Mouse (Mus musculus) MEL (cell line): ENCODE measurements around the gene Galns. TPM values are rescaled to one million over a fixed set of nuclear protein-coding genes. Genes with fewer than 3 reads are reported as not detected.

Source experiments
- DNase-seq: peaks from one replicate; pipeline ENCODE4 v3.0.0; 2011; ENCODE audit warnings: low read depth, low spot score
- H3K27ac ChIP-seq: 2 replicates; pipeline ENCODE4 v1.5.1; 2012; ENCODE audit warnings: low read depth, mild to moderate bottlenecking, control low read depth, low read length, moderate library complexity; ENCODE audit not compliant: control insufficient read depth
- H3K27me3 ChIP-seq, 2 experiments: fragments of 150-350 bp in 1 of 2; sonication (generic) in 1 of 2; 2 replicates each; pipeline ENCODE4 v1.6.1; 2012; ENCODE audit warnings: low read length in 2 of 2, mild to moderate bottlenecking in 2 of 2, improper control_type of control experiment in 1 of 2, moderate library complexity in 1 of 2; ENCODE audit not compliant: insufficient read depth in 2 of 2, control insufficient read depth in 1 of 2
- H3K36me3 ChIP-seq, 2 experiments: 2 replicates each; pipeline ENCODE4 v1.6.1; 2012 to 2014; ENCODE audit warnings: low read length in 2 of 2, improper control_type of control experiment in 1 of 2, inconsistent platforms in 1 of 2, mild to moderate bottlenecking in 1 of 2; ENCODE audit not compliant: insufficient read depth in 2 of 2, control insufficient read depth in 1 of 2
- H3K4me1 ChIP-seq, 2 experiments: fragments of 150-350 bp in 1 of 2; sonication (generic) in 1 of 2; 2 replicates each; pipeline ENCODE4 v1.6.1; 2012; ENCODE audit warnings: low read length in 2 of 2, improper control_type of control experiment in 1 of 2, mild to moderate bottlenecking in 1 of 2; ENCODE audit not compliant: insufficient read depth in 2 of 2, control insufficient read depth in 1 of 2
- H3K4me3 ChIP-seq, 2 experiments: fragments of 150-350 bp in 1 of 2; sonication (generic) in 1 of 2; 2 replicates each; pipeline ENCODE4 v1.5.1; 2012; ENCODE audit warnings: low read depth in 2 of 2, low read length in 2 of 2, mild to moderate bottlenecking in 2 of 2, moderate library complexity in 2 of 2, control low read depth in 1 of 2, improper control_type of control experiment in 1 of 2; ENCODE audit not compliant: control insufficient read depth in 1 of 2, insufficient read depth in 1 of 2
- H3K79me2 ChIP-seq: 2 replicates; pipeline ENCODE4 v1.6.1; 2012; ENCODE audit warnings: mild to moderate bottlenecking, low read length, moderate library complexity; ENCODE audit not compliant: control insufficient read depth, poor library complexity, insufficient read depth
- H3K9ac ChIP-seq: 2 replicates; pipeline ENCODE4 v1.6.1; 2012; ENCODE audit warnings: low read depth, mild to moderate bottlenecking, control low read depth, low read length, moderate library complexity; ENCODE audit not compliant: control insufficient read depth, poor library complexity, severe bottlenecking
- H3K9me3 ChIP-seq: fragments of 150-350 bp; sonication (generic); replicated peaks from 2 replicates; pipeline ENCODE4 v1.6.1; 2012; ENCODE audit warnings: mild to moderate bottlenecking, low read length, improper control_type of control experiment, moderate library complexity; ENCODE audit not compliant: insufficient read depth
- CTCF ChIP-seq, 3 experiments: IDR thresholded peaks in 2 of 3; conservative IDR thresholded peaks in 1 of 3; 2 replicates each; pipeline ENCODE4 v1.5.1; 2011 to 2012; ENCODE audit warnings: low read length in 3 of 3, low read depth in 2 of 3, mild to moderate bottlenecking in 2 of 3, improper control_type of control experiment in 1 of 3, inconsistent platforms in 1 of 3, mixed read lengths in 1 of 3, moderate library complexity in 1 of 3; ENCODE audit not compliant: control insufficient read depth in 1 of 3, insufficient read depth in 1 of 3, poor library complexity in 1 of 3, severe bottlenecking in 1 of 3
- E2F4 ChIP-seq: IDR thresholded peaks from 2 replicates; pipeline ENCODE4 v1.6.1; 2011; ENCODE audit warnings: low read depth, low read length, improper control_type of control experiment, borderline replicate concordance
- EP300 ChIP-seq, 2 experiments: IDR thresholded peaks; 2 replicates each; pipeline ENCODE4 v1.6.1; 2011; ENCODE audit warnings: improper control_type of control experiment in 2 of 2, low read length in 2 of 2, low read depth in 1 of 2, mild to moderate bottlenecking in 1 of 2
- JUND ChIP-seq: IDR thresholded peaks from 2 replicates; pipeline ENCODE4 v1.6.1; 2011; ENCODE audit warnings: low read depth, mild to moderate bottlenecking, improper control_type of control experiment, low read length
- KAT2A ChIP-seq: conservative IDR thresholded peaks from 2 replicates; pipeline ENCODE4 v1.6.1; 2012; ENCODE audit warnings: low read depth, low read length, improper control_type of control experiment, inconsistent platforms
- MAFK ChIP-seq: IDR thresholded peaks from 2 replicates; pipeline ENCODE4 v1.6.1; 2011; ENCODE audit warnings: low read depth, mild to moderate bottlenecking, low read length, improper control_type of control experiment, borderline replicate concordance
- MEF2A ChIP-seq: IDR thresholded peaks from 2 replicates; pipeline ENCODE4 v1.6.1; 2014; ENCODE audit warnings: low read depth, mild to moderate bottlenecking, inconsistent platforms, low read length, improper control_type of control experiment; ENCODE audit not compliant: poor library complexity, insufficient replicate concordance, severe bottlenecking; ENCODE audit errors: extremely low read depth
- MXI1 ChIP-seq: IDR thresholded peaks from 2 replicates; pipeline ENCODE4 v1.6.1; 2011; ENCODE audit warnings: mild to moderate bottlenecking, low read depth, low read length, improper control_type of control experiment
- MYB ChIP-seq: IDR thresholded peaks from 2 replicates; pipeline ENCODE4 v1.6.1; 2011; ENCODE audit warnings: mild to moderate bottlenecking, low read depth, low read length, improper control_type of control experiment
- POLR2AphosphoS2 ChIP-seq: IDR thresholded peaks from 2 replicates; pipeline ENCODE4 v1.6.1; 2011; ENCODE audit warnings: low read length, improper control_type of control experiment
- POLR2AphosphoS5 ChIP-seq: IDR thresholded peaks from 2 replicates; pipeline ENCODE4 v1.6.1; 2012; ENCODE audit warnings: low read depth, borderline replicate concordance, mild to moderate bottlenecking, inconsistent platforms, low read length, moderate library complexity, mixed read lengths
- TBP ChIP-seq: IDR thresholded peaks from 2 replicates; pipeline ENCODE4 v1.8.0; 2011; ENCODE audit warnings: low read depth, low read length, improper control_type of control experiment
- TCF12 ChIP-seq: IDR thresholded peaks from 2 replicates; pipeline ENCODE4 v1.6.1; 2014; ENCODE audit warnings: low read depth, mild to moderate bottlenecking, inconsistent platforms, low read length, improper control_type of control experiment, moderate library complexity
- UBTF ChIP-seq: IDR thresholded peaks from 2 replicates; pipeline ENCODE4 v1.6.1; 2012; ENCODE audit warnings: low read depth, mild to moderate bottlenecking, inconsistent platforms, low read length, improper control_type of control experiment, moderate library complexity, borderline replicate concordance; ENCODE audit not compliant: insufficient read depth
- USF2 ChIP-seq, 2 experiments: IDR thresholded peaks; 2 replicates each; pipeline ENCODE4 v1.6.1; 2011 to 2012; ENCODE audit warnings: improper control_type of control experiment in 2 of 2, low read length in 2 of 2, borderline replicate concordance in 1 of 2, inconsistent platforms in 1 of 2, low read depth in 1 of 2, mild to moderate bottlenecking in 1 of 2; ENCODE audit not compliant: insufficient read depth in 1 of 2
- ZC3H11A ChIP-seq: IDR thresholded peaks from 2 replicates; pipeline ENCODE4 v1.6.1; 2012; ENCODE audit warnings: low read depth, mild to moderate bottlenecking, inconsistent platforms, low read length, improper control_type of control experiment
- ZKSCAN1 ChIP-seq: IDR thresholded peaks from 2 replicates; pipeline ENCODE4 v1.6.1; 2012; ENCODE audit warnings: low read depth, mild to moderate bottlenecking, inconsistent platforms, low read length, improper control_type of control experiment, moderate library complexity
- polyA plus RNA-seq, 2 experiments: library from polyadenylated mRNA; stranded (reverse) in 1 of 2; unstranded in 1 of 2; fragments of >175 nt in 1 of 2; fragments of >200 nt in 1 of 2; gene quantifications; 2 replicates each; pipeline versions ENCODE4 v1.2.1 to v1.2.4; 2012; ENCODE audit warnings: low replicate concordance in 2 of 2, low read depth in 1 of 2; ENCODE audit not compliant: insufficient read length in 2 of 2, insufficient read depth in 1 of 2, missing spikeins in 1 of 2
- total RNA-seq: library from RNA; depleted of rRNA; stranded (reverse); fragments of 300-350 nt; gene quantifications from 2 replicates; pipeline ENCODE4 v1.2.3, GENCODE M21; 2012

Gene Galns
- total and polyA plus RNA-seq, 3 experiments, result 1.7 to 3.0 TPM; not detected in 1

- DNase-seq, result no peak
- Histone ChIP-seq H3K27ac (no peak overlapping the region), H3K79me2 (no peaks in the 10 kb centered on the region), H3K36me3 (no peaks in the 10 kb centered on the region), H3K27me3 (no peaks in the 10 kb centered on the region), H3K9ac (no peak overlapping the region), H3K4me3 (no peak overlapping the region), H3K9me3 (no peaks in the 10 kb centered on the region), H3K4me1 (no peaks in the 10 kb centered on the region)
- no peak for TF ChIP-seq MAFK
- TF ChIP-seq JUND, result no peak
- TF ChIP-seq TCF12, result no peak
- TF ChIP-seq KAT2A, result no peak
- TF ChIP-seq UBTF, result no peak
- TF ChIP-seq EP300 (IDR thresholded peaks at IDR 0.05; ENCODE audit: low read depth in 1 of 2, low read length in 2 of 2), result no peak
- TF ChIP-seq USF2 (IDR thresholded peaks at IDR 0.05; ENCODE audit: borderline replicate concordance in 1 of 2, insufficient read depth in 1 of 2, low read depth in 1 of 2, low read length in 2 of 2), result no peak
- no peak for TF ChIP-seq CTCF (IDR thresholded peaks at IDR 0.05 in 2 of 3, conservative IDR thresholded peaks at IDR 0.05 in 1 of 3; ENCODE audit: control insufficient read depth in 1 of 3, insufficient read depth in 1 of 3, low read depth in 2 of 3, low read length in 3 of 3, poor library complexity in 1 of 3, severe bottlenecking in 1 of 3)
- no peak for TF ChIP-seq POLR2AphosphoS5
- no peak for TF ChIP-seq TBP
- TF ChIP-seq ZC3H11A, result no peak
- TF ChIP-seq MXI1, result no peak
- no peak for TF ChIP-seq E2F4
Observed at GRCm38 (mm10) chr8:122586171-122586570, 25.1 kb downstream of the Galns start.

- Histone ChIP-seq H3K79me2 (no peaks in the 10 kb centered on the region), H3K9me3 (no peaks in the 10 kb centered on the region), H3K27ac (no peak overlapping the region), H3K27me3 (no peaks in the 10 kb centered on the region), H3K4me3 (no peak overlapping the region), H3K36me3 (no peaks in the 10 kb centered on the region)
- TF ChIP-seq MYB (no peak), USF2 (IDR thresholded peaks at IDR 0.05; ENCODE audit: borderline replicate concordance in 1 of 2, insufficient read depth in 1 of 2, low read depth in 1 of 2, low read length in 2 of 2) (no peak), POLR2AphosphoS2 (no peak), MEF2A (no peak), ZKSCAN1 (no peak)
- TF ChIP-seq, all 39 proteins: peak for 0
- no peak for DNase-seq
- Histone ChIP-seq H3K9ac (no peak overlapping the region), H3K4me1 (no peaks in the 10 kb centered on the region)
Observed at GRCm38 (mm10) chr8:122585411-122585891, 25.8 kb downstream of the Galns start.
